Mouse (Mus musculus): ENCODE data around the gene Pde4b.

Pde4b gene

DNA sequence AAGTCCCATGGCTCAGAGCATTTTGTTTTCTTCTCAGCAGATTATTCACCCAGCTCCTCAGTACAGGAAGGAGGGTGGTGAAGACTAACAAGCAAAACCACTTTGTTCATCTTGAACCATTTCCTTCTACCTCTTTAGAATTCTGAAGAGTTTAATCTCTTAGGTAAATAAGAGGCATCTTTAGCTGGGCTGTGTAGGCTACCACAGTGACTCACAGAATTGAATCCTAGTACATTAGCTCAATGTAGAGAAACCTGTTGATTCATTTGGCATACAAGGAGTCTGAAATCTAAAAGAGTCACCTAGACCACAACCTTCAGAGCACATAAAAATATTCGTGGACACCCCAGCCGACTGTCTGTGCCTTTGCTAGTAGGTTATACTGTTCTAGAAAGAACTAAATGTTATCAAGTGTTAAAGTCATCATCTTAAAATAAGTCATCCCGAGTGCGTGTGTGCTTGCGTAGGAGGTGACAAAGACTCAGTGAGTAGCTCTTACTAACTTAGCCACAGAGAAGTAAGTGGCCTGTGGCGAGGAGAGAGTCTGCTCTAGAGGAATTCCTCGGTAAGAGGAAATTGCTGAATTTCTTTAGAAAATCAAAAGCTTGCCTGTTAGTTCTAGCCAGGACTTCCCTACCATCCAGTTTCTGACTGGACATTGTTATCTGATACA, 520.5 kb downstream of the Pde4b start:
- DNase-seq (ENCODE audit: low read depth) = peak; percentile 57

- no peak for DNase-seq (ENCODE audit: low read depth)
Observed at GRCm38 (mm10) chr4:102612596-102612995, 525.3 kb downstream of the Pde4b start.

DNA sequence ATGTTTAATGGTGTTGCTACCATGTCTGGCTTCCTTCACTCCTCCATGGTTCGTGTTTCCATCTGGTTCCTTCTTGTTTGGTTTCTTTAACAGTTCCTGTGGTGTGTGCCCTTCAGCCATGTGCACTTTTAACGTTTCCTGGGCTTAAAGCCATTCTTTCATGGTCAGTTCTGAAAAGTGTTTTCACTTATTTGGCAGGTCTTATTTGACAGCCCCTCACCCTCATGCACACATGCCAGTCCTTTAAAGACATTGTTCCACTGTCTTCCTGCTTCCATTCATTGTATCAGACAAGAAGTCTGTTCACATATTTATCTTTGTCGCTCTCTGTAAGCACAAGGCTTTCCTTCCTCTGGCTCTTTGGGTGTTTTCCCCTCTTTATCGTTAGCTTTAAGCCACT, 530.4 kb downstream of the Pde4b start:
- no peak for DNase-seq (ENCODE audit: low read depth)

GRCm38 (mm10) chr4:102618609-102619008, 531.3 kb downstream of the Pde4b start:
- no peak for DNase-seq (ENCODE audit: low read depth)

DNA sequence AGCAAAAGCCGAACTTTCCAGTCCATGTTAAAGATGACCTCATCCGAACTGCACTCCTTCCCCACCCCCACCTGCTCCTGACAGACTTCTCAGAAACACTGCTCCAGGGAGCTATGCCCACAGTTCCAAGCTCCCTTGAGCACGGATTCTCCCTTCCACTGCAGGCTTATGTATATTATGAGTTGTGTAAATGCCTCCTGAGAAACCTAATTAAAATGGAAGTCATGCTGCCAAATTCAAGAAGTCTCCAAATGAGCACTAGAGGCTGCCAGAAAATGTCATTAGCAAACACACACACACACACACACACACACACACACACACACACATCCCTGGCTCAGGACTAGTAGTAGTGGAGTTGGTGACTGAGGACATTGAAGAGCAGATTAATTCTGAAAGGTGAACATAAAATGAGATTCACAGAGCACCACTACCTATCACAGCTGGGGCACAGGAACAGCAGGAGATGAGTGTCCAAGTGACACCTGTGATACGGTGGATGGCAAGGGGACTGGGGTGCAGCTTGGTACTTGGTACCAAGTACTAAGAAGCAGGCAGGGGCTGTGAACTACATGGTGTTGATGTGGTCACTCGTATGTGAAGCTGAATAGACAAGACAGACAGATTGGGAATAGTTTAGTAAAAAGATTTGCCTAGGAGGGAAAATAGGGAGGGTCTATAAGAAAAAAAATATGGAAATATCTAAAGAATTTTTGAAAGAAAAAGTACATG, 533.0 kb downstream of the Pde4b start:
- DNase-seq (ENCODE audit: low read depth) = no peak

GRCm38 (mm10) chr4:102621120-102621519, 533.8 kb downstream of the Pde4b start:
- no peak for DNase-seq (ENCODE audit: low read depth)

GRCm38 (mm10) chr4:102622977-102623376, 535.6 kb downstream of the Pde4b start:
- no peak for DNase-seq (ENCODE audit: low read depth)

- no peak for DNase-seq (ENCODE audit: low read depth)
Observed at GRCm38 (mm10) chr4:102623789-102624611, 536.7 kb downstream of the Pde4b start.

DNA sequence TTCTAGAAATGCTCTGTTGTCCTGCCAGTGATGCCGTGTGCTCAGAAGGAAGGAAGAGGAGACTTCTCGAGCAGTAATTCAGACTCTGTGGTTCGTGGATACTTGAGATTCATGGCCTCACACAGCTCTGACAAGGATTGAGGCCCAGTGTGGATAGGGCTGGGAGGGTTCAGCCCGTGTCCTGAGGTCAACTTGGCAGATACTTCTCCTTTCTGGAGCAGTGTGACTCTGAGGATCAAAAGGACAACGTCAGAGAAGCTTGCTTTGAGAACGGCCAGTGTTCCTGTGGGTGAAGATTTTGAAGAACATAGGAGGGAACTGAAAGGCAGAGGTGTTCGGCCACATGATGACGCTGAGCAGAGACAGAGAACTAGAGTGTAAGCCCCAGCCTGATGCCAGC, 537.6 kb downstream of the Pde4b start:
- DNase-seq (ENCODE audit: low read depth) = no peak

GRCm38 (mm10) chr4:102627799-102628198, 540.5 kb downstream of the Pde4b start:
- no peak for DNase-seq (ENCODE audit: low read depth)

DNA sequence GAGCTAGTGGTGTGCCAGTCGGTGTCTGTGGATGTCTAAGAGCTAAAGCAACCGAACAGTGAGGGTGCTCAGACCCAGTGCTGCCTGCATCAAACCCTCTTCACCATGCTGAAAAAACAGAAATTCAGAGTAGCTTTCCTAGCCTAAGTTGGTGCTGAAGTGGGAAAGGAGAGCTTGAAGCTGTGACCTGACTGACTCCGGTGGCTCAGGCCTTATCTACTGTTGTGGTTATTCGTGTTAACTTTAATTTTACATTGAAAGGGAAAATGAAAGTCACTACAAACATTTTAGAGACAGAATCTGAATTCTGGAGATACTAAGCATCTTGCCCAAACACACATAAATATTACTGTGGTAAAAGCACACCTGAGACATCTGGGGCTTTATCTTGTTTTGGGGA, 542.3 kb downstream of the Pde4b start:
- peak; percentile 41 for DNase-seq (ENCODE audit: low read depth)

DNA sequence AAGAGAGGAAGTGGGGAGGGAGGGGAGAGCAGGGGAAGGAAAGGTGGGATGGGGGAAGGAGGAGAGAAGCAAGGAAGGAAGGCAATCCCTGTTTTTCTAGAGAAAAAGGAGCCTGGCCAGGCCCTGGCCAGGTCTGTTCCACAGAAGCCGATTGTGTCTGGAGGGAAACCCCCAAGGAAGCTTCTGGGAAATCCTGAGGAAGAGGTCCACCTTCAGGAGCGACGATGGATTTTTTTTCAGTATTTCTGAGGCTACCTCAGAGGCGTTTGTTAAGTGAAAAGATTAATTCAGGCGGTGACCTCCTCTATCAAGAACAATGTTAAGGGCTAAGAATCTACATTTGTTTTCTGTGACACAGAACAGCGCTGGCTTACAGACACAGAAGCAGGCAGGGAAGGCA, 542.9 kb downstream of the Pde4b start:
- no peak for DNase-seq (ENCODE audit: low read depth)

DNA sequence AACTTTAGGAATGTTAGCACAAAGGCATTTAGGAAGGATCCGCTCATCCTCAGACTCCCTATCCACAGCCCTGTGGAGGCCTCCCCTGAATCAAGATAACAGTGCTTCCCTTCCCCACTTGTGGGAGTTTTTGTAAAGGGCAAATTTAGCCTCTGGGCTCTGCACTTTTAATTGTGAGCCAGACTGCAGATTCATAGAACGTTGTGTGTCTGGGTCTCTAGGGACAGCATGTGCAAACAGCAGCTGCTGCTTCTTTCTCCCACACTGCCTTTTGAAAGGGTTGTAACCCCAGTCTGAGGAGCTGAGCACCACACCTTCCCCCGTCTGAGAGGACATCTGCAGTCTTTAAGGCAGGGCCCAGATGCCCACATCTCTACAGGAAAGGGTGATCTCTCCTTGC, 544.3 kb downstream of the Pde4b start:
- DNase-seq (ENCODE audit: low read depth) = no peak

DNA sequence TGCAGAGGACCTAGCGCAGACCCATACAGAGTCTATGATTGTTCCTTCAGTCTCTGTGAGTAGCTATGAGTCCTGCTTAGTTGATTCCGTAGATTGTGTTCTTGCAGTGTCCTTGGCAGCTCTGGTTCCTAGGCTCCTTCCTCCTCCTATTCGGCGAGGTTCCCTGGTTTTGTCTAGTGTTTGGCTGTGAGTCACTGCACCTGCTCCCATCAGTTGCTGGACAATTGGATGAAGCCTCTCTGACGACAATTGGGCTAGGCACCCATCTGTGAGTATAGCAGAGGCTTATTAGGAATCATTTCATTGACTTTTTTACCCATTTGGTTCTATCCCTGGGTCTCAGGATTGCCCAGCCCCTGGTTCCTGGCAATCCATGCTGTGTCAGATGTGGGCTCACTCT, 545.9 kb downstream of the Pde4b start:
- no peak for DNase-seq (ENCODE audit: low read depth)

- DNase-seq (ENCODE audit: low read depth) = no peak
Observed at GRCm38 (mm10) chr4:102635258-102635657, 547.9 kb downstream of the Pde4b start.

- DNase-seq (ENCODE audit: low read depth) = no peak
Observed at GRCm38 (mm10) chr4:102635944-102636343, 548.6 kb downstream of the Pde4b start.

DNA sequence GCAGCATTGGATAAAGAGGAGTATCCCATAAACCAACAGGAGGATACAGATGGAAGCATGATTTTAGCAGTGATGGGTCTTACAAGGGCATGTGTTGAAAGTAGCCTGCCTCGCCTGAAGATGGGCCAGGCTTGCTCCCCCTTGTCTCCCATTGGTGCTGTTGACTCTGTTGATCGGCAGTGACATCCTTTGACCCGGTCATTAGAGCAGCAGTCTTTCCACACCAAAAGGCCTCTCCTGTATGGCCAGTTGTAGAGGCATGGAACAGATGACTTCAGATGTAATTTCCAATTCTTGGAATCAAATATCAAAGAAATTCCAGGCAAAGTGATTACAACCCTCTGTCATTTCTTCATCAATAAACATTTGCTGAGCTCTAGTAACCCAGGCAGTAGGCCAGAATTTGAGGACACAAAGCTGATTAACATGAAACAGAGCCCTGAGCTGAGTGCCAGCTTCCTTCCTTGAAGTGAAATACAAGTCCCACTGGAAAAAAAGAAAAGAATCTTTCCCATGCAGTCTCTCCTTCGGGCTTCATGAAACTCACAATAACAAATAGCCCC, 550.1 kb downstream of the Pde4b start:
- no peak for DNase-seq (ENCODE audit: low read depth)

DNA sequence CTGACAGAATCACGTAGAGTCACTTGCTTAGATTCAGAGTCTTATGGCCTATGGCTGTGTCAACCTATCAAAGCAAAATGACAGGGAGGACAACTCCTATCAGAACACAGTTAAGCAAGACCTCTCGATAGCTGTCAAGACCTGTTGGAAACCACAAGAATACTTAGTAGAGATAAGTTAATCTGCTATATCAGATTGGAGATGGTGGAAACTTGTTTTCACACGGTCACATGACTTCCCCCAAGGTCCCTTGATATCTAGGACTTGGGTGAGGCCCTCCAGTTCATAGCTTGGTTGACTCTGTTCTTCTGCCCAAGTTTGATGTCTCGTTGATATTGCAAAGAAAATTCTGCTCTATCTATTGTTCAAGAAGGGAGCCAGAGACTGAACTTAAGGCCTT, 553.6 kb downstream of the Pde4b start:
- no peak for DNase-seq (ENCODE audit: low read depth)

DNA sequence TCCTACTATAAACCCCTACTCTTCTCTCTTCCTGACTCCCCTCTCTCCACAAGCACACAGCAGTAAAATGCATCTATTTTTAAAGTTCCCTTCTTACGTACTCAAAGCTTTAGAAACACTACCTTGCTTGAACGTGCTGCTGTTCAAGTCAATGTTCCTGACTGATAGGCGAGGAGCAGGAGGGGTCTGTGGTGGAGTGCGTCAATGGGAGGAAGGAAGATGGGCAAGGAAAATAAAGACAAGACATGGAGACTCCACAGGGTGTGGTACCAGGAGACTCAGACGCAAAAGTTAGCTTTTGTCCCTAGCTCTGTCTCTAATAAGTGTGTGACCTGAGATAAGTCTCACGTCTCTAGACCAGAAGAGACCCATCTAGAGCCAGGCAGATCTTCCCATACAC, 556.7 kb downstream of the Pde4b start:
- DNase-seq (ENCODE audit: low read depth) = no peak

GRCm38 (mm10) chr4:102647056-102647455, 559.7 kb downstream of the Pde4b start:
- DNase-seq (ENCODE audit: low read depth) = no peak

- no peak for DNase-seq (ENCODE audit: low read depth)
Observed at GRCm38 (mm10) chr4:102655331-102655730, 568.0 kb downstream of the Pde4b start.

DNA sequence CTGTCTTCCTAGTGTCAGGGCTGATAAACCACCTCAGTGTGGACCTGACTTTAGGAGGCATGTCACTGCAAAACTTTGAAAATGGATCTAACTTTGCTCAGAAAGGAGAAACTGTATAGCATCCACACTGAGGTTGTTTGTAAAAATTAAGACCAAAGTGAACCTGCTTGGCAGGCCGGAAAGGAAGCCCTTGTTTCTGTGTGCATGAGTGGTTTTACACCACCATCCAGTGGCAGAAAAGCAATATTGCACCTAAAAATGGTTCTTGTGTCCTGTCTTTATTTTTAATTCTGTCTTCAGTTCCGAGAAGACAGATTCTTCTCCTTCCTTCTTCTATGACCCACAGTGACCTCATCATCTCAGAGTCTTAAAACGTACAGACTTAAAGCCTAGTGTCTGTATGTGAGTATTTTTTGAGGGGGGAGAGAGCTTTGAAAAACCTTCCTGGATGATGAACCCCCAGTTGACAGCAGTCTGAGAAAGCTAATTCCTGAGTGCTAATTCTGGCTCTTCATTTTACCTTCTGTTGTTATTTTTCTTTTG, 569.2 kb downstream of the Pde4b start:
- DNase-seq (ENCODE audit: low read depth) = peak; percentile 87
